Mouse (Mus musculus): ENCODE measurements at regions not wholly inside any gene's neighbourhood (a gene's known extent, or its start where the extent isn't known, plus 50 kb on each side); places are given as distances from the start of the nearest gene placed in this dataset.

GRCm38 (mm10) chr4:58631415-58631814 lies 77.7 kb upstream of the Lpar1 start:
- TF ChIP-seq ELF1 (IDR thresholded peaks at IDR 0.05; ENCODE audit: low read depth, low read length), result no peak
- no peak for TF ChIP-seq IRF4 (IDR thresholded peaks at IDR 0.05; ENCODE audit: low read depth, low read length)
- TF ChIP-seq NRF1 (IDR thresholded peaks at IDR 0.05; ENCODE audit: low read depth, low read length), result no peak
- no peak for TF ChIP-seq EP300 (IDR thresholded peaks at IDR 0.05; ENCODE audit: low read length)
- no peak for TF ChIP-seq POLR2A (IDR thresholded peaks at IDR 0.05; ENCODE audit: low read depth, low read length)
- TF ChIP-seq MAFK (IDR thresholded peaks at IDR 0.05; ENCODE audit: insufficient replicate concordance, low read length), result no peak
- no peak for TF ChIP-seq CTCF (conservative IDR thresholded peaks at IDR 0.05 in 1 of 2, IDR thresholded peaks at IDR 0.05 in 1 of 2; ENCODE audit: low read depth in 2 of 2, low read length in 2 of 2)
- TF ChIP-seq ZNF384 (IDR thresholded peaks at IDR 0.05; ENCODE audit: low read depth, low read length), result no peak
- TF ChIP-seq MXI1 (IDR thresholded peaks at IDR 0.05; ENCODE audit: low read depth, low read length), result no peak
